Mouse (Mus musculus): ENCODE data around the gene Pcnt. TPM values are rescaled to one million over a fixed set of nuclear protein-coding genes. Genes with fewer than 3 reads are reported as not detected.
A peak's percentile ranks its signal among the peaks of the same experiment; 100 is the strongest.

The Pcnt gene
- polyA plus RNA-seq, 1 experiment = 11.5 TPM

DNA sequence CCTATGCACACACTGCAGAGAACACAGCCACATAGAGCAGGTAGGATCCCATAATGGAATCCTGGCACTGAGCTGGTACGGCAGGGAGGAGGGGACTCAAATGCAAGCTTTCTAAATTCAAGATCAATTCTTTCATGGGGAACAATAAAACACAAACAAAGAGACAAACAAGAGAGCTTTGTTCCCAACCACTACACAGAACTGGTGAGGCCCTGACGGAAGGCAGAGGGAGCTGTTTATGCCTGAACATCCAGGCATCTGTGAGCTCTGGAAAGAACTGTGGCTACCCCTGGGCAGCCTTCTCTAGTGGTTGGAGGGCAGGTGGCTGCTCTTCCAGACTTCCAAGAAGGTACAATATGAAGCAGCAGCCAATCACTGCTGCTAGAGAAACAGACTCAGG, 110.5 kb downstream of the Pcnt start:
- no peaks in the 10 kb centered on the region for H3K27me3 ChIP-seq (ENCODE audit: control insufficient read depth, insufficient read depth, insufficient read length)
- H3K4me3 ChIP-seq = no peak overlapping the region
- no peak overlapping the region for H3K4me2 ChIP-seq (ENCODE audit: low read depth)
- H3K36me3 ChIP-seq (ENCODE audit: control insufficient read depth, insufficient read depth) = no peaks in the 10 kb centered on the region
- TF ChIP-seq POLR2AphosphoS2 (IDR thresholded peaks at IDR 0.05; ENCODE audit: insufficient read length, low read depth) (no peak), REST (IDR thresholded peaks at IDR 0.05; ENCODE audit: insufficient read depth, insufficient read length) (no peak), TCF3 (IDR thresholded peaks at IDR 0.05; ENCODE audit: insufficient read length, low read depth) (no peak), MAX (IDR thresholded peaks at IDR 0.05; ENCODE audit: low read depth) (no peak), SRF (IDR thresholded peaks at IDR 0.05; ENCODE audit: control insufficient read depth, insufficient read length, low read depth) (no peak), CEBPB (IDR thresholded peaks at IDR 0.05; ENCODE audit: insufficient read depth, poor library complexity, severe bottlenecking) (no peak), MYOG (IDR thresholded peaks at IDR 0.05; ENCODE audit: control insufficient read depth in 1 of 3, insufficient read depth in 1 of 3, insufficient read length in 2 of 3, low read depth in 2 of 3) (no peak), USF1 (IDR thresholded peaks at IDR 0.05; ENCODE audit: low read depth) (no peak), TCF12 (IDR thresholded peaks at IDR 0.05; ENCODE audit: insufficient read depth, poor library complexity, severe bottlenecking) (no peak), MYOD1 (IDR thresholded peaks at IDR 0.05; ENCODE audit: control insufficient read depth in 1 of 3, insufficient read length in 2 of 3, low read depth in 2 of 3) (no peak), E2F4 (IDR thresholded peaks at IDR 0.05; ENCODE audit: insufficient read depth) (no peak), POLR2A (IDR thresholded peaks at IDR 0.05; ENCODE audit: insufficient read length, low read depth) (no peak)
- H3K79me2 ChIP-seq (ENCODE audit: control insufficient read depth, insufficient read depth) = peaks cover 8% of the 10 kb centered on the region
- no peak overlapping the region for H3ac ChIP-seq (ENCODE audit: control insufficient read depth, insufficient read length)

DNA sequence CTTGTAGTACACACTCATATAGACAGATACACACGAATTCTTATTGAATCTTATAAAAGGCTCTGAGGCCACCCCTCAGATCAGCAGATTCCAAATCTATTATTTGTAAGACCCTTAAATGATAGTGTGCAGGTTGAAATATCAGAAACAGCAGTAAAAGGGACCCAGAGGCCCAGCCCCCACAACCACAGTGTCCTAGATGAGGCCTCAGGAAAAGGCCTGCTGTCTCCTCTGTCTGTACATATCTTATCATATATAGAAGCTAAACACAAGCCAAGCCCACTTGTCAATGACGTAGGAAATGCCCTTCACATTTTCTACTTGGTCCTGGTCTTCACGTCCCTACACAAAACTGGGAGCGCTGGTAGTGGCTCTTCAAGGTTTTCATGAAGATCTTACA, 113.5 kb downstream of the Pcnt start:
- no peaks in the 10 kb centered on the region for H3K36me3 ChIP-seq (ENCODE audit: control insufficient read depth, insufficient read depth)
- H3K27me3 ChIP-seq (ENCODE audit: control insufficient read depth, insufficient read depth, insufficient read length) = no peaks in the 10 kb centered on the region
- no peak for TF ChIP-seq MAX (IDR thresholded peaks at IDR 0.05; ENCODE audit: low read depth)
- no peak for TF ChIP-seq USF1 (IDR thresholded peaks at IDR 0.05; ENCODE audit: low read depth)
- TF ChIP-seq TCF12 (IDR thresholded peaks at IDR 0.05; ENCODE audit: insufficient read depth, poor library complexity, severe bottlenecking) = no peak
- no peak for TF ChIP-seq POLR2AphosphoS2 (IDR thresholded peaks at IDR 0.05; ENCODE audit: insufficient read length, low read depth)
- no peak for TF ChIP-seq MYOG (IDR thresholded peaks at IDR 0.05; ENCODE audit: control insufficient read depth in 1 of 3, insufficient read depth in 1 of 3, insufficient read length in 2 of 3, low read depth in 2 of 3)
- no peak for TF ChIP-seq SRF (IDR thresholded peaks at IDR 0.05; ENCODE audit: control insufficient read depth, insufficient read length, low read depth)
- no peak for TF ChIP-seq TCF3 (IDR thresholded peaks at IDR 0.05; ENCODE audit: insufficient read length, low read depth)
- no peak overlapping the region for H3K4me2 ChIP-seq (ENCODE audit: low read depth)
- no peak overlapping the region for H3ac ChIP-seq (ENCODE audit: control insufficient read depth, insufficient read length)
- peaks cover 8% of the 10 kb centered on the region for H3K79me2 ChIP-seq (ENCODE audit: control insufficient read depth, insufficient read depth)
- no peak overlapping the region for H3K4me3 ChIP-seq

DNA sequence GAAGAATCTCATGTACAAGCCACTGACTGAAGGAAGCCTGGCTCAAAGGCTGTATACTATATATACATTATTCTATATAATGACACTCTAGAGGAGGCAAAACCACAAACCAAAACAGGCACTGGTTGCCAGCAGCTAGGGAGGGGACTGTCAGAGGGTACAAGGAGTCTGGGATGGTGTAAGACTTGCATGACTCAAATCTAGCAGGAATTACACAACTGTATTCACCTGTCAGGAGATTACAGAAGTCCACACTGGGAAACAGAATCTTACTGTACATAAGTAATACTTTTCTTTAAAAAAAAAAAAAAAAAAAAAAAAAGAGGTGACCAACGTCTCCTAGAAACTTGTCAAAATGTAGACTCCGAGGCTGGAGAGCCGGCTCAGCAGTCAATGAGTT, 114.0 kb downstream of the Pcnt start:
- no peaks in the 10 kb centered on the region for H3K36me3 ChIP-seq (ENCODE audit: control insufficient read depth, insufficient read depth)
- TF ChIP-seq CEBPB (IDR thresholded peaks at IDR 0.05; ENCODE audit: insufficient read depth, poor library complexity, severe bottlenecking) (peak; percentile 47; the same call in 1 of the 2 replicates), MYOG (IDR thresholded peaks at IDR 0.05; ENCODE audit: control insufficient read depth in 1 of 3, insufficient read depth in 1 of 3, insufficient read length in 2 of 3, low read depth in 2 of 3) (no peak), MAX (IDR thresholded peaks at IDR 0.05; ENCODE audit: low read depth) (no peak)
- H3K27me3 ChIP-seq (ENCODE audit: control insufficient read depth, insufficient read depth, insufficient read length) = no peaks in the 10 kb centered on the region
- no peak overlapping the region for H3ac ChIP-seq (ENCODE audit: control insufficient read depth, insufficient read length)
- H3K79me2 ChIP-seq (ENCODE audit: control insufficient read depth, insufficient read depth) = peaks cover 8% of the 10 kb centered on the region
- H3K4me3 ChIP-seq = no peak overlapping the region
- H3K4me2 ChIP-seq (ENCODE audit: low read depth) = no peak overlapping the region

DNA sequence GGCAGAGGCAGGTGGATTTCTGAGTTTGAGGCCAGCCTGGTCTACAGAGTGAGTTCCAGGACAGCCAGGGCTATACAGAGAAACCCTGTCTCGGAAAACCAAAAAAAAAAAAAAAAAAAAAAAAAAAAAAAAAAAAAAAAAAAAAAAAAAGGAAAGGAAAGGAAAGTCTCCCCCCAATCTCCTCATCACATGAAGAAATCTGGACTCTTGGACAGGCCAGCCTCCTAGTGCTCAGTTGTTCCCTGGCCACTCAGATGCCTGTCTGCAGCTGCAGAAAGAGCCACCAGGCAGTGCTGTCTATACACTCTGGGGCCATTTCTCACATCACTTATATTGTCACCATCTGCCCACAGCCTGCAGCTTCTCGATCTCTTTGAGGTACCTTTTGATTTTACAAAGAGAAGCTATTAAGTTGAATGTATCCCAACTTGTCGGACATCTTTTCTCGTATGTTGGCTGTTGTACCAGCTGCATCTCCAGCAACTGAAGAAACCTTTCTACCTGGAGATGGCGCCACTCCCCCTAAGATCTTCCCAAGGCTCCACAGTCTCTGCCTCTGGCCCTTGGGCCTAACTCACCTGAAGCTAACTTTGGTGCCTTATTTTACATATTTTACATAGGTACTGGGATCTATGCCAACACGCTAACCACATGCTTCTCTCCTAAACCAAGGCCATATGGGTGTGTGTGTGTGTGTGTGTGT, 116.1 kb downstream of the Pcnt start:
- peaks cover 8% of the 10 kb centered on the region for H3K79me2 ChIP-seq (ENCODE audit: control insufficient read depth, insufficient read depth)

DNA sequence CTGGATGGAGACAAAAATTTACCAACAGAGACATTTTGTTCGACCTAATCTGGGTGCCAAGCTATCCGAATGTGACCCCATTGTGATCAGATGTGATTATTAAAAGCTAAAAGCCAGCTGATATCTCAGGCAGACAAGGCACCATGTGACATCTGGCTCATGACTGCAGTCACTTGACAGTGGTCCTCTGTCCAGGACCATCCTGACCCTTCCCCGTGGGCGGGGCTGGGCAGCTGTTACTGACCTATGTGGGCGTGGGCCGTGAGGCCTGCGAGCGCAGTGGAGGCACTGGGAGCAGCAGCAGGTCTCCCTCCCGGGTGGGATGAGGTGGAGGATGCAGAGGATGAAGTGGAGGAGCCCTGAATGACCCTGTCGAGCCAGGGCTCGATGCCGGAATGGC, 125.0 kb downstream of the Pcnt start:
- no peaks in the 10 kb centered on the region for H3K79me2 ChIP-seq (ENCODE audit: control insufficient read depth, insufficient read depth)
- no peak overlapping the region for H3K4me3 ChIP-seq
- H3K4me2 ChIP-seq (ENCODE audit: low read depth) = no peak overlapping the region
- peaks cover 28% of the 10 kb centered on the region for H3K36me3 ChIP-seq (ENCODE audit: control insufficient read depth, insufficient read depth)
- H3ac ChIP-seq (ENCODE audit: control insufficient read depth, insufficient read length) = no peak overlapping the region
- H3K27me3 ChIP-seq (ENCODE audit: control insufficient read depth, insufficient read depth, insufficient read length) = no peaks in the 10 kb centered on the region
- no peak for TF ChIP-seq TCF3 (IDR thresholded peaks at IDR 0.05; ENCODE audit: insufficient read length, low read depth)
- TF ChIP-seq SRF (IDR thresholded peaks at IDR 0.05; ENCODE audit: control insufficient read depth, insufficient read length, low read depth) = no peak
- TF ChIP-seq MYOG (IDR thresholded peaks at IDR 0.05; ENCODE audit: control insufficient read depth in 1 of 3, insufficient read depth in 1 of 3, insufficient read length in 2 of 3, low read depth in 2 of 3) = peak in 2 of 3 experiments; percentile 46 to 73
- TF ChIP-seq MYOD1 (IDR thresholded peaks at IDR 0.05; ENCODE audit: control insufficient read depth in 1 of 3, insufficient read length in 2 of 3, low read depth in 2 of 3) = peak in 1 of 3 experiments; percentile 88

More for the DNA sequence above, 116.1 kb downstream of the Pcnt start:
- Histone ChIP-seq H3K27me3 (ENCODE audit: control insufficient read depth, insufficient read depth, insufficient read length) (no peaks in the 10 kb centered on the region), H3K36me3 (ENCODE audit: control insufficient read depth, insufficient read depth) (no peaks in the 10 kb centered on the region), H3ac (ENCODE audit: control insufficient read depth, insufficient read length) (no peak overlapping the region), H3K4me3 (no peak overlapping the region), H3K4me2 (ENCODE audit: low read depth) (no peak overlapping the region)
- TF ChIP-seq USF1 (IDR thresholded peaks at IDR 0.05; ENCODE audit: low read depth) = no peak
- no peak for TF ChIP-seq POLR2A (IDR thresholded peaks at IDR 0.05; ENCODE audit: insufficient read length, low read depth)
- no peak for TF ChIP-seq SRF (IDR thresholded peaks at IDR 0.05; ENCODE audit: control insufficient read depth, insufficient read length, low read depth)
- TF ChIP-seq CEBPB (IDR thresholded peaks at IDR 0.05; ENCODE audit: insufficient read depth, poor library complexity, severe bottlenecking) = no peak
- TF ChIP-seq POLR2AphosphoS2 (IDR thresholded peaks at IDR 0.05; ENCODE audit: insufficient read length, low read depth) = no peak
- TF ChIP-seq MYOD1 (IDR thresholded peaks at IDR 0.05; ENCODE audit: control insufficient read depth in 1 of 3, insufficient read length in 2 of 3, low read depth in 2 of 3) = no peak
- TF ChIP-seq REST (IDR thresholded peaks at IDR 0.05; ENCODE audit: insufficient read depth, insufficient read length) = no peak
- TF ChIP-seq E2F4 (IDR thresholded peaks at IDR 0.05; ENCODE audit: insufficient read depth) = no peak
- no peak for TF ChIP-seq MAX (IDR thresholded peaks at IDR 0.05; ENCODE audit: low read depth)
- no peak for TF ChIP-seq MYOG (IDR thresholded peaks at IDR 0.05; ENCODE audit: control insufficient read depth in 1 of 3, insufficient read depth in 1 of 3, insufficient read length in 2 of 3, low read depth in 2 of 3)
- TF ChIP-seq TCF3 (IDR thresholded peaks at IDR 0.05; ENCODE audit: insufficient read length, low read depth) = no peak
- no peak for TF ChIP-seq TCF12 (IDR thresholded peaks at IDR 0.05; ENCODE audit: insufficient read depth, poor library complexity, severe bottlenecking)

Measured in myocyte (in vitro differentiated cells).